Mouse (Mus musculus) heart, adult 10 weeks (tissue): ENCODE data around the gene Gm48551. TPM values are rescaled to one million over a fixed set of nuclear protein-coding genes. Genes with fewer than 3 reads are reported as not detected.

Experiments used
- polyA plus RNA-seq: library from polyadenylated mRNA; stranded (reverse); fragments of 350-450 nt; fragmentation: Illumina TruSeq; extraction: RNeasy Lipid Tissue Mini Kit (QIAGEN cat#74804); gene quantifications from one replicate; pipeline ENCODE4 v1.2.3, GENCODE M21; 2014; ENCODE audit warnings: low read depth, low replicate concordance

The Gm48551 gene
- polyA plus RNA-seq = 2.0 TPM

GRCm38 (mm10) chr10:81383802-81384604 lies at the start of gene Gm48551, which contains the start of gene Dohh:
Gene Gm48551, plus strand, starts transcription at chr10:81384466.
Gene Dohh, plus strand, starts transcription at chr10:81384428.

DNA sequence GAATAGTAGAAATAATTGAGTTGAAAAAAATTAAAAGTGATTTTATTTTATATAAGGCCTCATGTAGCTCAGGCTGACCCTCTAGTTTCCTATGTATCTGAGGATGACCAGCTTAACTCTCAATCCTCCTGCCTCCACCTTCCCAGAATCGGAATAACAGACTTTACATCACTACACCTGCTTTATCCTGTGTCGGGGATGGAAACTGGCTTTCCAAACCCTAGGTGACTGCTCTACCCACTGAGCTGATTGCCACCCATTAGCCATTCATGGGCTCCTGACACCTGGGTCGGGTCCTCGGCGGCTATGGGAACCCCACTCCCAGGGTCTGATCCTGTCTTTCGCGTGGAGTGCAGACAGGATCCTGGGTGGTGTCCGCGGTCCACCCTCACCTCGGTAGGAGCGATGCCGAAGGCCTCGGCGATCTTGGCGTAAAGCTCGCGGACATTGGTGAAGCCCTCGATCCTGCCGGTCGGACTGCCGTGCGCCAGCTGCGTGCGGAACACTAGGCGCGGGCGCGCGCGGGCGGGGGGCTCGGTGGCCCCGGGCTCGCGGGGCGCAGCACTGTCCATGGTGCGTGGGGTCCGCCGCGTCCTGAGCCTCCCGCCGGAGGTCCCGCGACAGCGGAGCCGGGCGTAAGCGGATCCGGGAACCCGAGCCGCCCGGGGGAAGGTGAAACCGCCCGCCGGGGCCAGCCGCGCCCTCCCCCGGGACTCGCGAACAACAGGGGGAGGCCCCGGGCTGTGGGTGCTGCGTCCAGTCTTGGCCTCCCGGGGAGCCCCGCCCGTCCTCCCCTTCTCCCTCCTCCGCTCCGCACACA lies 41.4 kb upstream of the Gm48551 start, which contains the start of gene Gipc3:
Gipc3 (minus strand) TSS at position 581 of the 820 bp plus-strand sequence.

GRCm38 (mm10) chr10:81350351-81351063 lies 33.8 kb upstream of the Gm48551 start, which contains the start of gene Hmg20b:
Gene Hmg20b, minus strand, starts transcription at chr10:81350480.

DNA sequence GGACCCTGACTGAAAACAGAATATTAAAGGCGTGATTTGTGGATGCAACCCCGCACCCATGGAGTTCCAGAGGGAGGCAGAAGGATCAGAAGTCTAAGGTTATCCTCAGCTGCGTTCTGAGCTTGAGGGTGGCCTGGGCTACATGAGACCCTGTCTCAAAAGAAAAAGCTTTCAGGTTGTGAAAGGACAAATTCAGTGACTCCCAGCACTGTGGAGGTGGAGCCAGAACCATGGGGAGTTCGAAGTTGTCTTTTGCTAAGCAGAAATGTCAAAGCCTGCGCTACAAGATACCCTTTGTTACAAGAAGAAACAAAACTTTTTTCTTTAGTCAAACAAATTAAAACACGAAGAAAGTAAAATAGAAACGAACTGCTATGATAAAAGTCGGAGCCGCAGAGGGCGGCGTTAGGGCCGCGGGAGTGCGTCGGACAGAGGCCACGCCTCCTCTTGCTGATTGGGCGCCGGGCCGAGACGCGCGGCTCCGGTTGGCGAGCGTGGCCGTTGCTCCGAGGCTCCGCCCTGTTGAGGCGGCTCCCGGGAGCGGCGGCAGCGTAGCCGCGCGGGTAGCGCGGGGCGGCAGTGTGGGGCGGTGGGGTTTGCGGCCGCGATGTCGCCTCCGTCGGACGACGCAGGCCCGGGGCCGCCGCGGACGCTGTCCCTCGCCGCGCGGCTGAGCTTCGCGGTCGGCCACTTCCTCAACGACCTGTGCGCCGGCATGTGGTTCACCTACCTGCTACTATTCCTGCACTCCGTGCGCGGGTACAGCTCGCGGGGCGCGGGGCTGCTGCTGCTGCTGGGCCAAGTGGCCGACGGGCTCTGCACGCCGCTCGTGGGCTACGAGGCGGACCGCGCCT lies 27.0 kb upstream of the Gm48551 start, which contains the start of gene Mfsd12:
Mfsd12 (plus strand) TSS at position 501 of the 854 bp plus-strand sequence.

DNA sequence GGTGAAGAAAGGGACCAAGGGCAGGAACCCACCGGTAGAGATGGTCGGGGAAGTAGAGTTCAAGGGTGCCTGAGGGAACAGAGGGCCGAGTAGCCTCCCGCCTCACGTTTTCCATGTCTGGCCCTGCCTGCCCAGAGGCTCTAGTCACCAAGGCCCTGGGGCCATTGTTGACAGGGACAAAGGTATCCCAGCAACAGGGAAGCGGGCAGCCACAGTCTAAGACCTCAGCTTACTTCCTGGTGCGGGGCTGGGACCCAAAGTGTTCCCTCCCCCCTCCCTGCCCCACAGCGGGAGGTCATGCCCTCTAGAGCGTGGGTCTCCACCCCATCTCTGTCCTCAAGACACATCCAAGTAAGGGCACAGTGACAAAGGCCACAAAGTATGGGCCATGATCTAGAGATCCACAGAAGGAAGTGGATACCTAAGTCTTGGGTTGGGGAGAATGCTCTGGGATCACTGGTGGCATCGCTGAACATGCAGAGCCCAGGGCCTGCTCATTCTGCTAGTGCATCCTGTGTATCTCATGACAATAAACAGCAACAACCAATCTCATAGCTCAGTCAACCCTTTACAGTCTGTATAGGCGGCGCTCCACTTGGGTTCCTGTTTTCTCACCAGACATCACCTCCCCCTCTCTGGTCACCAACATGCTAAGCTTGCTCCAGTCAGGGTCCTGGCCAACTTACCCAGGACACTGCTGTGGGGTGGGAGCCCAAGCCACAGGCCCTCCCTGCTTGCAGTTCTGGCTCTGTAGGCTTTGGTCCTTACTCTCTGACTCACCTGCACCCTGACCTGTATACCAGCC lies 18.4 kb upstream of the Gm48551 start, which contains the start of gene 4930404N11Rik:
4930404N11Rik (minus strand) TSS at position 145 of the 805 bp plus-strand sequence.

GRCm38 (mm10) chr10:81377793-81378552 lies 6.3 kb upstream of the Gm48551 start, which contains the start of gene Fzr1:
Gene Fzr1, minus strand, starts transcription at chr10:81378516.

GRCm38 (mm10) chr10:81388505-81389055 lies 4.3 kb downstream of the Gm48551 start, which contains the start of gene Gm48552:
Gene Gm48552, plus strand, starts transcription at chr10:81389005.

DNA sequence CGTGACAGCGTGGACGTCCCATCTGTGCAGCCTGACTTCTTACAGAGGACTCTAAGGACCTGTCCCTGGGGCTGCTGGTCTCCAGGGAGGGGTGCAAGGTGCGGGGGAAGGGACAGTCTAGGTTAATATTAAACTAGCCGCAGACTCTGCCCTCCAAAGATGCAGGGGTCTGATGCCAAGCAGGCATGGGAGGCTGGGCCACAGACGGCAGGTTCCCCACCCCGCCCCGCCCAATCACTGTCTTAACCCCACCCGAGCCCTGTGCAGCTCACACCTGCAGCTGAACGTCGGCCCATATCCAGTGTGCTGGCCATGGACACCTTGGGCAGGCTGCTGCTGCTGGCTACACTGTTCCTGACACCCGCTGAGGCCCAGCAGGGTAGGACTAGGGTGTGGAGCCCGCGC lies 8.5 kb downstream of the Gm48551 start, which contains the start of gene Smim24:
Smim24 (plus strand) TSS at position 271 of the 405 bp plus-strand sequence.

Other genes starting within 250 kb of the Gm48551 start
- 17.1 TPM for gene Zbtb7a, start 249.2 kb upstream of the Gm48551 start, polyA plus RNA-seq
- gene Pias4, start 216.5 kb upstream of the Gm48551 start, polyA plus RNA-seq = 17.0 TPM
- 1,037 TPM for gene Eef2, start 207.8 kb upstream of the Gm48551 start, polyA plus RNA-seq
- 33.0 TPM for gene Dapk3, start 201.5 kb upstream of the Gm48551 start, polyA plus RNA-seq
- not detected for gene 4930442H23Rik, start 200.6 kb upstream of the Gm48551 start, polyA plus RNA-seq
- 4.1 TPM for gene Nmrk2, start 182.4 kb upstream of the Gm48551 start, polyA plus RNA-seq
- gene Atcay, start 153.6 kb upstream of the Gm48551 start, polyA plus RNA-seq = not detected
- gene Zfr2, start 151.3 kb upstream of the Gm48551 start, polyA plus RNA-seq = 3.0 TPM
- gene Matk, start 131.5 kb upstream of the Gm48551 start, polyA plus RNA-seq = 0.47 TPM
- 123 TPM for gene Mrpl54, start 117.5 kb upstream of the Gm48551 start, polyA plus RNA-seq
- 90.2 TPM for gene Apba3, start 117.5 kb upstream of the Gm48551 start, polyA plus RNA-seq
- not detected for gene Tjp3, start 92.9 kb upstream of the Gm48551 start, polyA plus RNA-seq
- gene Pip5k1c, start 91.5 kb upstream of the Gm48551 start, polyA plus RNA-seq = 26.5 TPM
- 15.5 TPM for gene Cactin, start 63.4 kb upstream of the Gm48551 start, polyA plus RNA-seq
- gene Tbxa2r, start 55.7 kb upstream of the Gm48551 start, polyA plus RNA-seq = 2.3 TPM
- gene Gipc3, start 41.2 kb upstream of the Gm48551 start, polyA plus RNA-seq = 3.9 TPM
- 47.1 TPM for gene Hmg20b, start 34.0 kb upstream of the Gm48551 start, polyA plus RNA-seq
- 6.7 TPM for gene Mfsd12, start 27.0 kb upstream of the Gm48551 start, polyA plus RNA-seq
- not detected for gene 4930404N11Rik, start 18.6 kb upstream of the Gm48551 start, polyA plus RNA-seq
- gene Fzr1, start 6.0 kb upstream of the Gm48551 start, polyA plus RNA-seq = 21.5 TPM
- 54.8 TPM for gene Dohh, start within 50 bp of the Gm48551 start, polyA plus RNA-seq
- not detected for gene Gm48552, start 4.5 kb downstream of the Gm48551 start, polyA plus RNA-seq
- gene Smim24, start 8.6 kb downstream of the Gm48551 start, polyA plus RNA-seq = 6.5 TPM
- 69.1 TPM for gene Nfic, start 71.2 kb downstream of the Gm48551 start, polyA plus RNA-seq
- gene Celf5, start 98.2 kb downstream of the Gm48551 start, polyA plus RNA-seq = 0.50 TPM
- gene Ncln, start 111.9 kb downstream of the Gm48551 start, polyA plus RNA-seq = 59.9 TPM
- gene S1pr4, start 115.7 kb downstream of the Gm48551 start, polyA plus RNA-seq = 0.65 TPM
- 2.3 TPM for gene Gna15, start 139.8 kb downstream of the Gm48551 start, polyA plus RNA-seq
- 52.1 TPM for gene Gna11, start 160.7 kb downstream of the Gm48551 start, polyA plus RNA-seq
- 1,032 TPM for gene Aes, start 175.0 kb downstream of the Gm48551 start, polyA plus RNA-seq
- 16.3 TPM for gene Tle2, start 190.1 kb downstream of the Gm48551 start, polyA plus RNA-seq
- 14.7 TPM for gene Tle6, start 216.6 kb downstream of the Gm48551 start, polyA plus RNA-seq
- 5.9 TPM for gene BC025920, start 221.8 kb downstream of the Gm48551 start, polyA plus RNA-seq
- gene Sirt6, start 243.3 kb downstream of the Gm48551 start, polyA plus RNA-seq = 8.1 TPM
- 19.0 TPM for gene Ankrd24, start 244.1 kb downstream of the Gm48551 start, polyA plus RNA-seq